Mouse (Mus musculus) CH12.LX (cell line): ENCODE measurements around the gene Ctsm.

Source experiments
- CTCF ChIP-seq, 2 experiments: IDR thresholded peaks in 1 of 2; conservative IDR thresholded peaks in 1 of 2; 2 replicates each; pipeline ENCODE4 v1.5.1; 2011 to 2012; ENCODE audit warnings: low read depth in 2 of 2, low read length in 2 of 2, improper control_type of control experiment in 1 of 2, inconsistent platforms in 1 of 2, mild to moderate bottlenecking in 1 of 2, moderate library complexity in 1 of 2
- EP300 ChIP-seq: IDR thresholded peaks from 2 replicates; pipeline ENCODE4 v1.6.1; 2011; ENCODE audit warnings: low read length, improper control_type of control experiment
- MAX ChIP-seq: IDR thresholded peaks from 2 replicates; pipeline ENCODE4 v1.6.1; 2011; ENCODE audit warnings: low read length, improper control_type of control experiment
- NRF1 ChIP-seq: IDR thresholded peaks from 2 replicates; pipeline ENCODE4 v1.6.1; 2014; ENCODE audit warnings: low read depth, mild to moderate bottlenecking, inconsistent platforms, low read length, improper control_type of control experiment, moderate library complexity
- PAX5 ChIP-seq: IDR thresholded peaks from 2 replicates; pipeline ENCODE4 v1.6.1; 2012; ENCODE audit warnings: low read length, inconsistent platforms, mixed read lengths
- POLR2A ChIP-seq: IDR thresholded peaks from 2 replicates; pipeline ENCODE4 v1.6.1; 2011; ENCODE audit warnings: low read depth, mild to moderate bottlenecking, improper control_type of control experiment, low read length

GRCm38 (mm10) chr13:61541631-61542030, at the start of gene Ctsm:
- TF ChIP-seq MAX: no peak
- TF ChIP-seq POLR2A: no peak
- TF ChIP-seq EP300: no peak
- TF ChIP-seq CTCF (conservative IDR thresholded peaks at IDR 0.05 in 1 of 2, IDR thresholded peaks at IDR 0.05 in 1 of 2; ENCODE audit: low read depth in 2 of 2, low read length in 2 of 2): no peak
- no peak for TF ChIP-seq PAX5
- no peak for TF ChIP-seq NRF1
